Comparison of ENCODE assay signal across 9 mouse cellular contexts in the genomic region with DNA sequence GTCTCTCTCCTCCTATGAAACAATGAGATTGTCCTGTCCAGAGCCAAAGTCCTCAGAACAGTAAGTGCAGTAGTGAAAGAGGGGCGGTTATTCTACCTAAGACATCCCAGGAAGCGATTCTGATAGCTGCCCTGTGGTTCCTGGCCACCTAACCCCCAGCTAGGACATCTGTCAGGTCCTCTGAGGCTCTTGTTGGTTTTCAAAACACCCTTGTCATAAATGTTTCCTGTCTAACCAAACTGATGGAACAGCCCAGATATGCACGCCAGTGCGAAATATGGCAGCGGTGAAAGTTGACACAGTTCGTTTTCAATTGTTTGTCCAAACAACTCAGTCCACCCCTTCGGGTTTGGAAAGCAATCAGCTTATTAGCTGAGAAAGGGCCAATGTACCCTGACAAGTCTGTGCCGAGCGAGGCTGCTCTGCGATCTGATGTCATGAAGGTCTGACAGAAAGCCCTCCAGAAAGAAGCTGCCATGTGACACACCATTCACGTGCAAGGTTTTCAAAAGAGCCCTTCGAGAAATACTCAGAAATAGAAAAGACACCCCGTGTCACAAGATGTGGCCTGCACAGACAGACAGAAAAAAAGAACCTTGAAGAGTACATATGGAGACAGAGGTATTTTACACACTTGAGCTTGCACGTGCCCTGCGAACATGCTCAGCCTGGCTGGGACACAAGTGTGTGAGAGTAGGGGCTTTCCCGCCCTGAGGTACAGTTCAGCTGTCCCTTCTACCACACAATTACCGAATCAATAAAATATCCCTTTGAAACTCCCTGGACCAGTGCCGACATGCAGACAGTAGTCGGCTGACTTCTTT.
A peak's percentile ranks its signal among the peaks of the same experiment; 100 is the strongest.
DNase-seq lines count a peak whose midpoint lies in the region; ATAC-seq and TF ChIP-seq lines count a peak whose summit lies in the region.
"Had no signal": no experiment of that assay in that cellular context is flagged by ENCODE, and none has a peak within 500 bp of the region (broad histone marks: within the 10 kb centered on the region; RNA-seq: fewer than 3 reads in every experiment).

No protein-coding gene starts in this region.

- intact Hi-C loops in heart, postnatal 14 days (cut with DNase I) = loop anchor here (10.0 kb wide), 1 partner anchor 350 kb away; no protein-coding TSS in a partner anchor
- intact Hi-C loops in left cerebral cortex, postnatal 25 days (cut with DNase I) = loop anchor here (5.0 kb wide), 1 partner anchor 148 kb away; a partner anchor contains a TSS

- H3K27me3 ChIP-seq in heart, embryonic 10.5 days (ENCODE audit: insufficient read depth, poor library complexity, severe bottlenecking) = no peaks in the 10 kb centered on the region
- no peaks in the 10 kb centered on the region for H3K27me3 ChIP-seq in thymus, adult 2 months (ENCODE audit: control insufficient read depth, insufficient read depth, low read length)
- H3K27me3 ChIP-seq in limb, embryonic 15.5 days = no peaks in the 10 kb centered on the region
- no peaks in the 10 kb centered on the region for H3K27me3 ChIP-seq in hindbrain, embryonic 11.5 days (ENCODE audit: control insufficient read depth, insufficient read depth, low read length)

- whole genome bisulfite sequencing in heart, embryonic 10.5 days = 74% methylated on average over 19 of the region's 19 CpGs
- WGBS in thymus, adult 2 months = 12% methylated on average over 19 of the region's 19 CpGs
- WGBS in limb, embryonic 15.5 days = 51% methylated on average over 19 of the region's 19 CpGs
- 80% methylated on average over 19 of the region's 19 CpGs for WGBS in hindbrain, embryonic 11.5 days

- 0 out of 2 replicates have a peak, but pooled peaks cover 4% of the 10 kb centered on the region for H3K36me3 ChIP-seq in heart, embryonic 10.5 days
- no peaks in the 10 kb centered on the region for H3K36me3 ChIP-seq in thymus, adult 2 months (ENCODE audit: control insufficient read depth, insufficient read depth, low read length)
- no peaks in the 10 kb centered on the region for H3K36me3 ChIP-seq in limb, embryonic 15.5 days
- no peaks in the 10 kb centered on the region for H3K36me3 ChIP-seq in hindbrain, embryonic 11.5 days (ENCODE audit: control insufficient read depth, insufficient read depth, low read length)

- TF ChIP-seq CTCF in thymus, adult 2 months (IDR thresholded peaks at IDR 0.05; ENCODE audit: borderline replicate concordance, control insufficient read depth, extremely low read depth, insufficient read depth, low read length, poor library complexity) = no peak

- no peak for DNase-seq in heart, embryonic 10.5 days (ENCODE audit: low spot score)
- no peak for DNase-seq in heart, postnatal 14 days
- no peak for DNase-seq in thymus, adult 2 months
- no peak for DNase-seq in thymus, postnatal 10 days (ENCODE audit: low spot score in 2 of 2)
- no peak for DNase-seq in hindbrain, embryonic 11.5 days (ENCODE audit: low spot score)
- no peak for DNase-seq in left cerebral cortex, postnatal 25 days (ENCODE audit: low spot score in 2 of 2)
- no peak for DNase-seq in layer of hippocampus, postnatal 25 days (ENCODE audit: extremely low spot score in 1 of 2, low spot score in 1 of 2)

- H3K4me3 ChIP-seq in heart, embryonic 10.5 days = no peak overlapping the region
- no peak overlapping the region for H3K4me3 ChIP-seq in thymus, adult 2 months (ENCODE audit: control insufficient read depth, insufficient read depth, low read length)
- H3K4me3 ChIP-seq in limb, embryonic 15.5 days = no peak overlapping the region
- H3K4me3 ChIP-seq in hindbrain, embryonic 11.5 days (ENCODE audit: low read depth, low read length) = no peak overlapping the region

- no peak for TF ChIP-seq POLR2A in thymus, adult 2 months (IDR thresholded peaks at IDR 0.05; ENCODE audit: control insufficient read depth, extremely low read depth, insufficient read depth, low read length, poor library complexity)

- no peak overlapping the region for H3K4me2 ChIP-seq in limb, embryonic 15.5 days
- no peak overlapping the region for H3K4me2 ChIP-seq in hindbrain, embryonic 11.5 days (replicated peaks; ENCODE audit: low read depth, low read length)

- no peaks in the 10 kb centered on the region for H3K9me3 ChIP-seq in heart, embryonic 10.5 days
- H3K9me3 ChIP-seq in limb, embryonic 15.5 days = no peaks in the 10 kb centered on the region
- no peaks in the 10 kb centered on the region for H3K9me3 ChIP-seq in hindbrain, embryonic 11.5 days (ENCODE audit: control insufficient read depth, low read length)

- ATAC-seq in limb, embryonic 15.5 days (ENCODE audit: insufficient number of reproducible peaks, low FRiP score, low TSS enrichment, low read depth) = no peak
- no peak for ATAC-seq in hindbrain, embryonic 11.5 days (ENCODE audit: low FRiP score)
- ATAC-seq: hindbrain, postnatal 0 days had no signal

- peaks cover 38% of the 10 kb centered on the region for H3K4me1 ChIP-seq in heart, embryonic 10.5 days
- peaks cover 51% of the 10 kb centered on the region for H3K4me1 ChIP-seq in thymus, adult 2 months (replicated peaks; ENCODE audit: control insufficient read depth, insufficient read depth, low read length)
- peaks cover 48% of the 10 kb centered on the region for H3K4me1 ChIP-seq in limb, embryonic 15.5 days
- peaks cover 2% of the 10 kb centered on the region; the same call in 1 of the 2 replicates for H3K4me1 ChIP-seq in hindbrain, embryonic 11.5 days (replicated peaks; ENCODE audit: control insufficient read depth, insufficient read depth, low read length)

- H3K9ac ChIP-seq in limb, embryonic 15.5 days = no peak overlapping the region
- no peak overlapping the region for H3K9ac ChIP-seq in hindbrain, embryonic 11.5 days (ENCODE audit: low read depth, low read length)

- H3K27ac ChIP-seq in heart, embryonic 10.5 days = peak overlapping the region; percentile 65; the same call in 1 of the 2 replicates
- H3K27ac ChIP-seq in thymus, adult 2 months (ENCODE audit: control insufficient read depth, insufficient read depth, low read length) = peak overlapping the region; percentile 81
- peak overlapping the region; percentile 4; the same call in 1 of the 2 replicates for H3K27ac ChIP-seq in limb, embryonic 15.5 days
- H3K27ac ChIP-seq in hindbrain, embryonic 11.5 days (ENCODE audit: low read depth, low read length) = no peak overlapping the region
- H3K27ac ChIP-seq: hindbrain, postnatal 0 days had no signal
